Mouse (Mus musculus) c-Kit-positive CD71-positive TER-119-negative erythroid progenitor cells, embryonic 14.5 days (primary cell): Measurements from ENCODE around the gene Btbd9.
A peak's percentile ranks its signal among the peaks of the same experiment; 100 is the strongest.

Experiments
- DNase-seq: peaks from one replicate; pipeline ENCODE4 v3.0.0-alpha.2; 2013; ENCODE audit warnings: low read depth

Gene Btbd9

DNA sequence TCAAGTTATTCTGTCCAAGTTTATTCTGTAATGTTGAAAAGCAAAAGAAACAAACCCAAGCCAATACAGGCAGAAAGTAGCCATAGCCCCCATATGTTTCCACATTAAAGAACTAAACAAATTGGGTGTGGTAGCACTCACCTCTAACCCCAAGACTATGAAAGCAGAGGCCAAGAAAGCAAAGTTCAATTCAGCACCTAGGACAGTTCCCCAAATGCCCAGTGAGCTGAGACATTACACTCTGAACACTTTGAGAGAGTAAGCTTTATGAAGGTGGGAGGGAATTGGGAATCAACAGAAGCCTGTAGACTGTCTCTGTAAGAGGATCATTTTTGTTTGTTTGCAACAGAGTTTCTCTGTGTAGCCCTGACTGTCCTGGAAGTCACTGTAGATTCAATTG, 186.6 kb downstream of the Btbd9 start:
- peak; percentile 43 for DNase-seq

DNA sequence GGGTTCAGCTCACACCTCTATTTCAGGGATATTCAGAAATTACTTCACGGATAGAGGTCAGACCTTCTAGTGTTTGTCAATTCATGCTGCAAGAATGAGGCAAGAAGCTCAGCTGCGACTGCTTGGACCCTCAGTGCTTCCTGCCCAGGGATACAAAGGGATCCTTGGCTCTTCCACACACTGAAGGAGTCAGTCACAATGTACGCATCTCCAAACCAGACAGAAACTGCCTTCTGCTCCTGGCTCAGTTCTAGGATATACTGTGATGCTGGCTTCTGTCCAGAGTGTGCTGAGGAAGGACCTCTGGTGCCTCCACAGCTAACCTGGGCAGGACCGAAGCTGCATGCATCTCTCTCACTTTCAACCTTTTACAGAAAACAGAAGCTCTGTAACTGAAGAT, 187.5 kb downstream of the Btbd9 start:
- no peak for DNase-seq

DNA sequence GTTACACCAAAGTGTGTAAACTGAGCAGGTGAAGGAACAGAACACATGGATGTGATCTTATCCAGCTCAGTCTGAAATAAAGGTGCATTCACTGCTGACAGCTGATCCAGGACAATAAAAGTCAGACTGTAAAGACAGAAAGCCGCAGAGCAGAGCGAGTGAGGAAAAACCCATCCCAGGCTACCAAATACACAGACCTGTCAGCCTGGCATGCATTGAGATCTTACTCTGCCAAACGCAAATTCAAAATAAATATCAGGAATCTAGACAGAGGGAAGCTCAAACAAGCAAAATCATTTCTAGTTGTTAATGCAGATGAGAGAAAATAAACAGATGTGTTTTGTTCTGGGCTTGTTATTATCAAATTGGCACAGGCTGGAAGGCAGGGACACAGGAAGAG, 187.9 kb downstream of the Btbd9 start:
- DNase-seq, result no peak

DNA sequence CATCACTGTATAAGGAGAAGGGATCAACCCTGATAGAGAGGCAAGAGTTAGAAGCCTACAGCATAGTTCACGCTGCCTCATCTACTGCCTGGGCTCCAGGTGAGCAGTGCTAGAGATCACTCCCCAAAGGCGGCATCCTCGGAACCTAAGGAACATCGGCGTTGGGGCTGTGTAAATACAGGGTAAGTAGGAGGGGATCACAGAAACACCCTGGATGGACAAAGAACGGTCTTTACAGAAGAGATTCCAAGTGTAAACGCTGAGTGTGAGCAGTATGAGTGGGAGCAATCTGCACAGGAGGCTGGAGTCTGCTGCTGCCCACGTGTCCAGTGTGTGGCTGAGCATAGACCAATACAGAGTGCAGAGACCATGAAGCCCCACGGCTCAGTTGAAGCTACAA, 190.0 kb downstream of the Btbd9 start:
- DNase-seq, result no peak

DNA sequence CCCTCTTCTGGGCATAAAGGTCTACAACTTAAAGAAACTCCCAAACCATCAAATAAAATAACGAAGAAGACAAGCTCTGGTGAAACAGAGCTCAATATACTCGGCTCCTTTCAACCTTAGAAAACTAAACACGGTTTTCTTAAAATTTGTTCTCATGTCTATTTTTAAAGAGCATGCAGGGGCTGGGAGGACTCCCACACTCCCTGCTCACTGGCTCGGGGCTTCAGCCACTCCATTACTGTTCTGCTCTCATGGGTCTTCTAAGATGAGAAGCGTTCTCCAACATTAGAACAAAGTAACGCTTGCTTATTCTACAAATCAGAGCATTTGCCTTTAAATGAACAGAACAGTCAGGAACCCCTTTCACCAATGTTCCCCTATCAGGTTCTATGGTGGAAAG, 192.6 kb downstream of the Btbd9 start:
- no peak for DNase-seq

DNA sequence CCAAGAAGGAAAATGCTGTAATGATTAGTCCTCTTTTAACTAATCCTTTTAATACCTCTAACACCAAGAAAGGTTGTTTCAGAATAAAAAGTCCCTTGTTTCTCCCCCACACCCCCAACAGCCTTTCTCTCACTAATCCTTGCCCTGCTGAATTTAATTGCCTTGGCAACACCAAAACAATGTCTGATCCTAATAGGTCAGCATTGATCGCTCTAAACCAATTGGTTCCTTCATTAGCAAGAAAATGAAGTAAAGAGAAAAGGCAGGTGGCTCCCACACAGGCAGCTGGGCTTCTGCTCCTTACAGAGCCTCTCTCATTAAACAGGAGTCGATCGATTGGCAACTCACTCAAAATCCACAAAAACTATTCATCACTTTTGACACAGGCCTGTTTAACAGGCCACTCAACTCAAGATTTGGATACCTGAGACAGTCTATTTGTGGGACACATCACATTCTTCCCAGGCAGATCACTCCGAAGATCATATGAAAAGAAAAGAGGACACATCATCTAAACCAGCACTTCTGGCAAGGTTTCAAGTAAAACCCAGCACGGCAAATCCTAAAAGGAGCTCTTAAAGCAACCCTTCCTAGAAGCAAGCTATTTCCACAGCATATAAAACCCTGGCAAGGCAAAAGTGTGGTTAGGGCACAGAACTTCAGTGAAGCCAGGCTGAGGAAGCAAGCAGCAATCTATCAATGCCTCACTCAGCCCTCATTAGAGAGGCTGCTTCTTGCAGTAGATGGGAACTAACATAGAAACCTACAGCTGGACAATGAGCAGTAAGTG, 197.9 kb downstream of the Btbd9 start:
- no peak for DNase-seq

DNA sequence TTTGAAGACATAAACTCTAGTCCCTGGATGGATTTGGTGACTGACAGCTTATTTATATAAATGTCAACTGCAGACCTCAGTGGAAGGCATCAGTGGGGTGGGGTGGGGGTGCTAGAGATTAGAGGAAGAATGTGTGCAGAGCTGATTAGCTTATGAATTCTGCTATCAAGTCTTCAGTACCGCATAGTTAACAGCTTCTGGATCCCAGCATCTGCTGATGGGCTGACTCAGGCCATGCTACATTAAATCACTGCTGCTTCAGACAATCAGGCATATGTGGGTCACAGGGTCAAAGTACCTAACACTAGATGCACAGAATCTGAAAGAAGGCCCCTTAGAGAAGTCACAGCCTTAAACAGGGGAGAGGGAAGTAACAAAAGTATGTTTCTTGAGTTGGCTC, 198.5 kb downstream of the Btbd9 start:
- DNase-seq, result no peak

DNA sequence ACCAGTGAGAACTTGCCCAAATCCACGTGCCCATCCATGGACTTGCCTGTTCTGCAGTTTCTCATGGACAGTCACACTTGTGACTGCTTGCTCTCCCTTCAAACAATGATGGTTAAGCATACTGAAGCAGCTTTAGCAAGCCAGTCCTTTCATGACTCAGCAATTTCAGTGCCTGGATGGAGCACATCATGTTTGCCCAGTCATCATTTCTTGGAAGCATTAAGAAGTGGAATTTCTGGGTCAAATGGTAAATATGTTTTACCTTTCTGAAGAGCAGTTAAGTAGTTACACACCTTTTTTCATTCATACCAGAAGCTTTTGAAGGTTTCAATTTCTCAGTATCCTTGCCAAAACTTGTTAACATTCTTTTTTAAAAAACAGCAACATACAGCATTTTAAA, 201.2 kb downstream of the Btbd9 start:
- DNase-seq, result no peak

DNA sequence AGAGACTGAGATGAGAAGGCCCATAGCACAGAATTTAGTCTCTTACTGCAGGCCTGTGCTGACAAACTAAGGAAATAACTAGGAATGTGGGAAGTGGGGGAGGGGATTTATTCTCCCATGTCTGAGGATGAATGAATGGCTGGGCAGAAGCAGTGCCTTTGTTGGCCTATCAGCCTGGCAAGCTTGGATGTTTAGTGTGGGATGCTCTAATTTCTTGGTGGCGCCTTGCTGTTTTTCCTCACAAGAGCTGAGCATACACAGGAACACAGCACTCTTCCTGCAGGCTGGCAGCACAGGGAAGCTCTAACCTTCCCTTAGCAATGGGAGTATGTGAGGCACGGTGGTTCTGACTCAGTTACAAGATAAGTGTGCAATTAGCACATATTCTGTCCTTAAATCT, 207.7 kb downstream of the Btbd9 start:
- DNase-seq, result no peak

DNA sequence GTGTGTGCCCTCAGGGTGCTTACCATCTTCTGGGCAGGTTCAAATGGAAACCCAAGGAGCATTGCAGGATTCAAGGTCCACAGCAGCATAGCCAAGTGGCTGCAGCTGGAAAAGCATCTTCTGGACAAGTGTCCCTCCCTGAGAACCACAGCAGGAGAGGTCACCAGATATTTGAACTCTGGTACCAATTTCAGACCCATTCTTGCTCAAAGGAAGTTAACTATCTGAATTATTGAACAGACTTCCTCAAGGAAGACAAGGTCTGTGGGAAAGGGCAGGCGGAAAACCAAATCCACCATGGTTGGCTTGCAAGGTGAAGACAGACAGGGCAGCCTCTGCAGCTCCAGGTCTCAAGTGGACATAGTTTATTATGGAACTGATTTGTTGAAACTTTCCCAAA, 211.6 kb downstream of the Btbd9 start:
- no peak for DNase-seq

DNA sequence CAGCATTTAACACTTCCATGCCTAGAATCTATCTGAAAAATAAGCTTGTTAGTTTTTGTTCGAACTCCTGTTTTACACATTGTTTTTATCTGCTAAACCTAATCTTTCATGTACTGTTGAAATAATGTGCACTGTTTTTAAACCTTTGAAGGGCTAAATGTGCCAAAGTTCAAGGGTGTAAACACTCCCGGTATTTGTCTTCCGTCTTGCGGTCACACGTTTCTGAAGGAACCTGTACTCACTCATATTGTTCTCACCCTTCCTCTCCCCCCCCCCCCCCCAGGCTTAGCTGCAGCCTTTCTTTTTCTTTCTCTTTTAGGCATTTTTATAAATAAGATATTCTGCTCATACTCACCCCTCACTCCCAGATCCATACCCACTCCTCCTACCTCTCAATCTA, 212.9 kb downstream of the Btbd9 start:
- no peak for DNase-seq

DNA sequence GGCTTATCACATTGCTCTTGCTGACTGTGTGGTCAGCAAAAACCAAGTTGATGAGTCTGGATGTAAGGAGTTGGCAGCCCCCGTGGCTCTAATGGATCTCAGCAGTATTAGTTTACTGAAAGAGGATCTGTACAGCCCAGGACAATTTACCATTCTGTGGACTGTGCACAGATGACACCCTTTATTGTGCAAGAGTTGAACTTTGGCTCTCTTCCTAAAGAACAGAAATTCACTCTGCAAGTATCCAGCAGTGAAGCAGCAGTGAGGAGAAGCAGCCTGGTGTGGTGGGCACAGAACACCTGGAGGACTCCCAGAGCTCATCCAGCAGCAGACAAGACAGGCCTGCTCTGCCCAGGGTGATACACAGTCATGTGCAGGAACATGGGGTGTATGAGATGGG, 215.6 kb downstream of the Btbd9 start:
- DNase-seq, result no peak

DNA sequence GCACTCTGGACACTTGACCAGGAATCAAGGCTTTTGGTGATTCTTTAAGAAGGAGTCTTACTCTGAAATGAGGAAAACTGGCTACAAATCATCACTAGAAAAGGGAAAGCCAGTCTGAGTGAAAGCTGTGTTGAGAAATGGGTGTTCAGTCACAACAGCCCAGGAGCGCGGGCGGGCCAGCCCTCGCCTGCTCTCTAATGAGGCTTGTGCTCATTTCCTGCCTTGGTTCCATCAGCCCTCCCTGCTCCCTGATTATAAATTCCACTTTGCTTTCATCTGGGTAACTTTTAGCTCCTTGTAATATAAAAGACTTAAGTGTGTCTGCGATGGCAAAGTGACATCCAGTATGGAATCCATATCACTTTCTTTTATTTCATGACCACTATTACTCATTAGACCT, 216.9 kb downstream of the Btbd9 start:
- DNase-seq, result no peak

DNA sequence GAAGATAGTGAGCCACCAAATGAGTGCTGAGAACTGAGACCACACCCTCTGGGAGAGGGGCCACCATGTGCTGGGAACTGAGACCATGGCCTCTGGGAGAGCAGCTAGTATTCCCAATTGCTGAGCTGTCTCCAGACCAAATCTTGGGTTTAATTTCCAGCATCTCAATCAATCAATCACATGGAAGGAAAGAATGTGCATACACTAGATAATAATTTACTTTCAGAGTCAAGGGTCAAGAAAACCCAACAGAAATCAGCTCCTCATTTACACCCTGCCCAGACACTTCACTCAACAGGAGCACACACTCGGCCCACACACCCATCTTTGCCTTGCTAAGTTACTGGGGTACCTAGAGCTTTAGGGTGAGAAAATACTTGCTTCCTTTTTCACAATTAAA, 220.9 kb downstream of the Btbd9 start:
- DNase-seq, result no peak

DNA sequence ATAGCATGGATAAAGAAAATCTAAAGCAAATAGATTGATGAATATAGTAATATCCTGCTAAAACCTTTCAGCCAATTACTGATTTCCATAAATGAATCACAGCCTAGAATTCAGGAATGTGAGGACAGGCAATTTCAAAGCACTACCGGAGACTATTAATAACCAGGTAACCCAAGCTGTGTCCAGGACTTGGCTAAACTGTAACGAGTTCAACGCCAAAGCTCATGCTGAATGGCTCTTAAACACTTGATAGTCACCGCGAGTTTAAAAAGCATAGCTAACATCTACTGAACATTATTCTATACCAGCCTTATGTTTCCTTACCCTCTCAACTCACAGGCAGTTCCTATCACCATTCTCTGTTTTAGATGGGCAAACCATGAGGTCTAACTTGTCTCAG, 221.9 kb downstream of the Btbd9 start:
- no peak for DNase-seq

DNA sequence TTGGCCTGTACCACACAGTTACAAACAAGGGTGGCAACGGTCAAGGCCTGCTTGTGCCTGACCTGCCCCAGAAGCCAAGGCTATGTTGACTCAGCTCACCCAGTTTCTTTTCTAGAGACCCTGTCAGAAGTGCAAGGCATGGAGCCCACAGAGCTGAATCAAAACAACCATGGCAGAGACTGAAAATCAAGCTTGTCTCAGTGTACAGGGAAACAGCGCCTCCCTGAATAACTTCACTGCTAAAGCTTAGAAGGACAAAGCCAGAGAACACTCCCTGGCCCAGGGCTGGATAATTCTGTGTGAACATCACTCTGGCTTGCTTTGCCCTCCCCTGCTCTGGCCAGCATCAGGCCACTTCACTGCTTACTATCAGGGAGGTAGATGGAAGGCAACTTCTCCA, 228.3 kb downstream of the Btbd9 start:
- DNase-seq, result no peak

DNA sequence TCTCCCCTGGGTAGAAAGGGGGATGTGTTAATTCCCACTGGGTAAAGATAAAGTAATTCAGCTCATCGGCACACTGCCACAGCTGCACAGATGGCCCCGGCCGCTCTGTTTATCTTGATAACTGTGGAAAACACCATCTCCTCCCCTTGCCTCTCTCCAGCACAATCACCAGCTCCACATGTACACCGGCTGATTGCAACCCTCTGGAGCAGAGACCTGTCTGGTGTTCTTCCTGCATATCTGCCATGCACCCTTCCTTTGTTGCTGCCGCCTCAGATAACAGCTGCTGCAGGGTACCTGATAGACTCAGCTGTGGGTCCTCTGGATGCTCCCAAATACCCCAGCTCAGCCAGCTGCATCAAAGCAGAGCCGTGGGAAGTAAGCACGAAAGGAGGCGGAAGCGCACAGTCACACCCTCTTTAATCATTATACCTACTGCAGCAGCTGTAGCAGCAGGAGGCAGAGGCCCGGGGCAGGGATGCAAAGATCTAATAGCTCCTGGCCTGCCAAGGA, 229.1 kb downstream of the Btbd9 start:
- peak; percentile 79 for DNase-seq

DNA sequence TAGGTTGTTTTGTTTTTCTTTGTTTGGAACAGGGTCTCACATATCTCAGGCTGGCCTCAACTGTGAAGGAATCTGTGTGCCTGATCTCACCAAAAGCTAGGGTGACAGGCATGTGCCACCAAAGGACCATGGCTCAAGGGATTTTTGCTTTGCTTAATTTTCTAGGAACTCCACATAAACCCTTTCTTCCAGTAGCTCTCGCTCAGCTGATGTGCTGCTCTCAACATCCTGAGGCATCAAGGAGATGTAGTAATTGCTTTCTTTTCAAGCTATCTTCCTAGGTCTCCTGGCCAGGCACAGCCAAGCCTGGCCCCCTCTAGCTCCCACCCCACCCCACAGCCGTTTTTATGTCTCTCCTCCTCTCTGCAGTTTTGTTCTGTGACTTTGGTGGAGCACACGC, 231.3 kb downstream of the Btbd9 start:
- DNase-seq, result no peak

DNA sequence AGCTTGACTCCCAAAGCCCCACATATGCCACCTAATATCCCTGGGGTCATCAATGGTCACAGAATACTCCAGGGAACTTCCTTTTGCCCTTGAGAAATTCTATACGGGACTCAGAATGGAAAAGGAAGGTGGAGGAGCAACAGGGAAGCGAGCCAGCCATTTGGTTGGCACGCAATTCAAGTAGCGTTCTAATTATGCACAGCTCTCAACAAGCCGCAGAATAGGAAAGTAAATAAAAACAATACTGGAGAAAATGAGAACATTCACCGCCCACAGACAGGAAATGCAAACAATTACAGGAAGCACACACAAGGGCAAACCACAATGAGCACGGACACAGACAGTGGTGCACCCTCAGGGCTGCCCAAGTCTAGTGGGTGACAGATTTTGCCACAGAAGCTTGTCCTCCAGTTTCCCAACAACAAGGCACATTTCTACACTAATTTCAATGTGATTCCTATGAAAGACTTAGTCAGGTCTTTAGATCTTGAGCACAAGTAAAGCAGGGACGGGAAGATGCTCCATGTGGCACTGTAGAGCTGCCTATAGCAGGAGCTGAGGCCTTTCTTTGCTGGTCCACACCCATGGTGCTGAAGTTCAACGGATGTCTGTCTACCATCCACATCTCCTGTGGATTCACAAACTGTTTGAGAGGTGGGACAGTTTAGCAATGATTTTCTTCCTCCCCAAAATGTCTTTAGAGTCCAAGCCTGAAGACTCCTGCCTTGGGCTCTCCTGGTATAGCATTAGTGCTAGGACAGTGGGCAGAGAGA, 232.4 kb downstream of the Btbd9 start:
- no peak for DNase-seq

DNA sequence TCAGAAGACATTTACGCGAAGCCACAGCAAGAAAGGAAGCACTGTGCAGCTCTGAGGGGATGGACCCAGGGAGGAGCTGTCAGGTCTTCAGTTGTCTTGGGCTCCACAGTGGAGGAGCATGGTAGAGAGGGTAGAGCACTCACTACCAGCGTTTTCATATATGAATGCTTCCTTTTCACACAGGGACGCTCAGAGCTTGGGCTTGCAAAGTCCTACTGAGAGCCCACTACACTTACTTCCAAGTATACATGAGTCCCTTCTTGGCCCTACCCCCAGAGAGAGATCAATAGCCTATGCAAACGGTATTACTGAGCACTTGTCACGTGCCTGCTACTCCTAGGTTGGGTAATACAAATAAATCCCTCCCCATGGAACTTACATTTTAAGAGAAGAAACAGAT, 234.7 kb downstream of the Btbd9 start:
- no peak for DNase-seq

DNA sequence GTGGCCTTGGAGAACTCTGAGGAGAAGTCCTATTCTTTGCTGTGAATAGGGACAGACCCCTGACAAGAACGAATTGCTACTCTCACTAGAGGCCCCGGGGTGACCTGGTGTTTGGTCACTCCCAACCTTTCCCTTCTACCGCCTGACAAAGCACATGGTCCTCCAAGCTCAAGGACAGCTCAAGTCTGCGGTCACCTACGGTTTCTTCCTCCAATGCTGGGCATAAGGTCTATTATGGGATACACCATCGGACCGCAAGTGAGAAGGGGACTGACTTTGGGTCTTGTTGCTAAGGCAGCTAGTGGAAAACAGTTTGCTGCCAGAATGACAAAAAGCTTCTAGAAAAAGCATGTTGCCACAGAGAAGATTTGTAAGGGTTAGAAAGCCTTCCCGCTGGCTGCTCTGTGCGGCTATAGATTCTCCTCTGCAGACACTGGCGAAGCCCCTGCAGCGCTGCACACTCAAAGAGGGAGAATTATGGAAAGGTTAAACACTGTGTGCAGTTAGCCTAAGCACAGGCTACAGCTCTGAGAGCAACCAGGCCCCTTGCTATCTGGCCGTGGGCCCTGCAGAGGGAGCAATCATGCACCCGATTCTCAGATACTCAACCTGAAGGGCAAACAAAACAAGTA, 235.7 kb downstream of the Btbd9 start:
- no peak for DNase-seq

DNA sequence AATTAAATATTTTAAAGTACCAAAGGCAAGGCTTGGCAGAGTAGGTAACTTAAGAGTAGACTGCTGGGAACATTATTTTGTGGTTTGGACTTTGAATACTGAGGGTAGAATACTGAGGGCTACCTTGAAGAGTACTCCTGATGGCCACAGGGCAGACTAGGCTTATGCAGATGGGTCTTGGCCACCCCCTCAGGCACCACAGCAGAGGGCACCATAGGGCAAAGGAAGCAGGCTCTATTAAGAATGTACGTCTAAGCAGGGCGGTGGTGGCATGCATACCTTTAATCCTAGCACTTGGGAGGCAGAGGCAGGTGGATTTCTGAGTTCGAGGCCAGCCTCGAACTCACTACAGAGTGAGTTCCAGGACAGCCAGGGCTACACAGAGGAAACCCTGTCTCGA, 237.0 kb downstream of the Btbd9 start:
- no peak for DNase-seq

DNA sequence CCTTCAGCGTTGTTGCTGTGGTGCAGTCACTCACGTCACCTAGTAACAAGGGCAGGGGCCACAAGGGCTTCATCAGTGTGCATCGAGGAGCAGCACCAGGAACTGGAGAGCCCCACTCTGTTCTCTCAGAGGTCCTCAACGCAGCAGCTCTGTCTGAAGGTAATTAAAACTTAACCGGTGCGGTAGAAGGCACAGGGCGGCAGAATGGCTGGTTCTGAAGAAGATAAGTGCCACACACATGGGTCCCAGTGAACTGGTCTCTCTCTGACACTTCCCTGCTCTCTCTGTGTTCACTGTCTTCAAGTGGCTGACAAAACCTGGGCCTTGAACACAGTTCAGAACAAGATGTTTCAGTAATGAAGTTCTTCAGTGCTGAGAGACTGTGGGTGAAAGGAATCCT, 239.5 kb downstream of the Btbd9 start:
- no peak for DNase-seq
